Mouse (Mus musculus): Measurements from ENCODE around the gene 2610318N02Rik.
A peak's percentile ranks its signal among the peaks of the same experiment; 100 is the strongest.
"Not testable (repeated sequence)": the region's sequence is repeated elsewhere in the genome, so short reads cannot be mapped to it uniquely, and the experiment has no call there.

2610318N02Rik gene

GRCm38 (mm10) chr16:17124871-17125520 is at the start of gene 2610318N02Rik:
2610318N02Rik (minus strand) TSS chr16:17125167.
- DNase-seq (ENCODE audit: low read depth): no peak

DNA sequence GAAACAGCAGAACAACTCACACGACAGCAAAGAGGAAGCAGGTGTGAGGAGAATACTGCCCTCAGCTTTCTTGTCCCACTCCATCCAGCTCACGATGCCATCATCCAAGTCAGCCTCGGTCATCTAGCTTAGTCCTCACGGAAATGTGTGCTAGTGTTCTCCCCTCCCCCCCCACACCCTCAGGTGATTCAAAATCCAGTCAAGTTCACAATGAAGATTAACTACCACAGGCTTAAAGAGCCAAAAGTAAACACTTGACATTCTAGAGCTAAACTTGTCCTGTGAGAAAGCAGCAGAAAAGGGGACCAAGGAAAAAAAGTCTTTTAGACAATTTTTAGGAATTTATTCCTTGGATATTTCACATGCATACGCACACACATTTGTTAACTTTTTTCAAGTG is 43.1 kb upstream of the 2610318N02Rik start:
- DNase-seq (ENCODE audit: low read depth): no peak

GRCm38 (mm10) chr16:17167179-17167578 is 42.2 kb upstream of the 2610318N02Rik start:
- DNase-seq (ENCODE audit: low read depth): no peak

- DNase-seq (ENCODE audit: low read depth): not testable (repeated sequence)
Observed at GRCm38 (mm10) chr16:17165478-17165877, 40.5 kb upstream of the 2610318N02Rik start.

- DNase-seq (ENCODE audit: low read depth): peak; percentile 22
Observed at GRCm38 (mm10) chr16:17154346-17154745, 29.4 kb upstream of the 2610318N02Rik start.

- DNase-seq (ENCODE audit: low read depth): no peak
Observed at GRCm38 (mm10) chr16:17151874-17152273, 26.9 kb upstream of the 2610318N02Rik start.

- DNase-seq (ENCODE audit: low read depth): no peak
Observed at GRCm38 (mm10) chr16:17150520-17151258, 25.7 kb upstream of the 2610318N02Rik start.

DNA sequence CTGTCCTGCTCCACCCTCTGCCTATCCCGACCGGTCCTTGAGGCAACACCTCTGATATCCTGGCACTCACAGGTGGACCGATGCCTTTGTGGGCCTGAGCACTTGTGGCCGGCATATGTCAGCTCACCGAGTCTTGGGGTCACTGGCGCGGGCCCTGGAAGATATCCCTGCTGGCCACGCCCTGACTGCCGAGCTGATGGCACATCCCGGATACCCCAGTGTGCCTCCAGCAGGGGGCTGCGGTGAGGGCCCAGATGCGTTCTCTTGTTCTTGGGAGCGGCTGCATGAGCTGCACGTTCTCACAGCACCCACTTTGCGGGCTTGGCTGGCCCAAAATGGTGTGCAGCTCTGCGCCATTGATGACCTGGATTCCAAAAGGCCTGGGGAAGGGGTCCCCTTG is 23.1 kb upstream of the 2610318N02Rik start:
- DNase-seq (ENCODE audit: low read depth): no peak

DNA sequence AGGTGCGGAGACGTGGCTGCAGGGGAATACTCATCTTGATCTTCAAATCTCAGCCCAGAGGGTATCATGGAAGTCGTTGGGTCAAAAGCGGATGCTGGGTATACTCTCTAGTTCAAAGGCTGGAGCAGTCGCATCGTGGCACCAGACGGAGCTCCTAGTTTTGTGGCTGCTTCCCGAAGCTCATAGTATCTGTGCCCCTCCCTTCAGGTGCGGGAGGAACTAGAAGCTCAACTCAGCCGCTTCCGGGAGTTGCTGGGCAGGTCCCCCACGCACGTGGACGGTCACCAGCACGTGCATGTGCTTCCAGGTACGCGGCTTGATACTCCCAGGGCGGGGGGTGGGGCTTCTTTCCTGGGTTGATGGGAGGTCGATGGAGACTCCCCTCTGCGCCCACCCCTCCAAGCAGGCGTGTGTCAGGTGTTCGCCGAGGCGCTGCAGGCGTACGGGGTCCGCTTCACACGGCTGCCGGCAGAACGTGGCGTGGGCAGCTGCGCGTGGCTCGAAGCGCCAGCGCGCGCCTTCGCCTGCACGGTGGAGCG is 22.5 kb upstream of the 2610318N02Rik start:
- DNase-seq (ENCODE audit: low read depth): no peak

GRCm38 (mm10) chr16:17146772-17147235 is 21.8 kb upstream of the 2610318N02Rik start, which contains the start of gene Ccdc116:
Ccdc116 (minus strand) TSS chr16:17147229.
- DNase-seq (ENCODE audit: low read depth): peak; percentile 56

GRCm38 (mm10) chr16:17144339-17144738 is 19.4 kb upstream of the 2610318N02Rik start, which contains the start of gene Ydjc:
Ydjc (plus strand) TSS chr16:17144621.
- no peak for DNase-seq (ENCODE audit: low read depth)

- no peak for DNase-seq (ENCODE audit: low read depth)
Observed at GRCm38 (mm10) chr16:17137355-17137754, 12.4 kb upstream of the 2610318N02Rik start.

DNA sequence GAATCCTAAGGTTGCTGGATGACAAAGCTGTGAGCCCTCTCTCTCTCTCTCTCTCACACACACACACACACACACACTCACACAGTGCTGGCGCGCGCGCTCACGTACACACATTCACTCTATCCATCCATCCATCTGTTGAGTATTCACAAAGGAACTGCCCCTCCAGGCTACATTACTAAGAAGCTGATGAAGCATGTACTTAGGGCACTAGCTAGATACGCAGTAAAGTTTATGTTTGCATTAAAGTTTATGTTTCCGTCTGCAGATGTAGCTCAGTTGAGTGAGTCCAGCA is 7.9 kb upstream of the 2610318N02Rik start:
- no peak for DNase-seq (ENCODE audit: low read depth)

DNA sequence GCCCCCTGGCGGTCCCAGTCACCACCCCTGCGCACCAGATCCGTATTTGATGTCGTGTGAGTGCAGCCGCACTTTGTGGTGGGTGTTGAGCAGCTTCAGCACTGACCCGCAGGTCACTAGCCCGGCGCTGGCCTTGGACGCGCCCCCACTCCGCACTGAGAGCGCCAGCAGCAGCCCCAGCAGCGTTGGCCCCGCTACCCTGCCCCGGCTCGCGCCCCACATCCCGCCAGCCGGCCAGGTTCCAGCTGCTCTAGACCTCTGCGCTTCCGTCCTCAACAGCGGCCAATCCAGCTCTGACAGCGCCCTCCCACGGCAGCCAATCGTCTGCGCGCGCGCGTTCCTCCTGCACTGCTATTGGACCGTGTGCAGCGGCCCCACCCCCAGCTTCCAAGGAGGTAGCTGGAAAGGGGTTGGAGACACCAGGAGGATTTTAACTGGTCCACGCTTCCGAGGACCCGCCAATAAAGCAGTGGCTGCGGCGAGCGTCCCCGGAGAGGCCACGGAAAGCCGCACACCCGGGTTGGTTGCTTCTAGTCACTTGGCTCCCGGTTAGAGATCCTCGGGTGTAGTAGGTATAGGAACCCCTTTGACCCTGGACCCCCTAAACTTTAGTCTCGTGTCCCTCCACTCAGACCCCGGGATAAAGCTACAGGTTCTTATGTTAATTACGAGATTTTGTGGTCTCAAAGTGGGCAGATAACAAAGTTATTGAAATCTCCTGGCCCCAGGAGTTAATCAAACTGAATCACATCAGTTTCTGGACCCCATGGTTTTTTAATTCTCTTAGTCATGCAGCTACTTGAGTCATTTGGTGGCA is 7.3 kb upstream of the 2610318N02Rik start, which contains the start of gene Sdf2l1:
TSS of gene Sdf2l1 (minus strand) at position 295 of the 817 bp plus-strand sequence.
- DNase-seq (ENCODE audit: low read depth): peak; percentile 88

GRCm38 (mm10) chr16:17131191-17132088 is 6.5 kb upstream of the 2610318N02Rik start:
- no peak for DNase-seq (ENCODE audit: low read depth)

DNA sequence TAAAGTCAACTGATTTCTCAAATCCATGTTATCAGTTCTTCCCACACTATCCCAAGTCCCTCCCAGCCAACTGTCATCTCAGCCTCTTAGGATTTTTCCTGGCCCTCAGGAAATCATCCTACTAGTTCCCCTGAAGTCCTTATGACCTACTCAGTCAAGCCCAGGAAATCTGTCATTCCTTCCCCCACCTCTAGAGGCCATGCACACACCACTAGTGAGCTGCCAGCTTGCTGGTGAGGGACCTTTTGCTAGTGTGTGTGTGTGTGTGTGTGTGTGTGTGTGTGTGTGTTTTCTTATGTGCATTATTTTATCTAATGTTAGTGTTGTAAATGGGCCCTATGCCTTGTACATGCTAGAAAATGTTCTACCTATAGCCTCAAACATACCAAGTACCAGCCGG is 2.3 kb upstream of the 2610318N02Rik start:
- DNase-seq (ENCODE audit: low read depth): no peak

- DNase-seq (ENCODE audit: low read depth): no peak
Observed at GRCm38 (mm10) chr16:17124119-17124870, 672 bp downstream of the 2610318N02Rik start.

DNA sequence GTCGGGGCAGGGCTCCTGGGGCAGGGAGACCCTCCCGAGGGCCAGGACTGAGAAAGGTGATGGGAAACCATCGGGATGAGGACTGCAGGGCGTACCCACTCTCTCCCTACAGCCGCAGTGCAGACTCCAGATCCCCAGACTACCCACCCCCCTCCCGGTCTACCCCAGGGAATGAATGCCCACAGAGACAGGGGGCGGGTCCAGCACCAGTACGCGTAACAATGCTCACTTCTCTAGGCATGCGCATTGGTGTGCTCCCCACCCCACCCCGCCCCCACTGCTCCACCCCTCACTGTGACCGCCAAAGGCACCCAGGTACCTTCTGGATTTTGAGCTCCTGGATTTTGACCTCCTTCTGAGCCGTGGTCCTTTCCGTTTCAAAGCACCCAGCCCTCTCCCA is 3.4 kb downstream of the 2610318N02Rik start:
- no peak for DNase-seq (ENCODE audit: low read depth)

DNA sequence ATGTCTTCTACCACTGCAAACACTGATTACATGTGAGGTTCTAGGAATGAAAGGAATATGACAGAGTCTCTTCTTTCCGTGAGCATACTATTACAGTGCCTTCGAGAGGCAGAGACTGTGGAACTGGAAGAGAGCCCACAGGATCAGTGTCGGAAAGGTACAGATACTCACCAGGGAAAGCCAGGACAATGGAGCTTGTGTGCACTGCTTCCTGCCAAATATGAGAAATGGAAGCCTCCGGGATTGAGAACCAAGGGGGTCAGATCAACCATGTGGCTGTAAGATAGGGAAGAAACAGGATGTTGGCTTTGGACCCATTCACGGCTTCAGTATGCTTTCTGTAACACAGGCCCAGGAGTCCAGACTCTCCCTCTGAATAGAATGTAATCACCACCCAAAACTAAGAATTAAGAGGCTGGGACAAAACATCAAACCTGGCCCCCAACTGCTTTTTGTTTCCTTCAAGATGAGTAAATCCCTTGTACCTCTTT is 7.6 kb downstream of the 2610318N02Rik start:
- no peak for DNase-seq (ENCODE audit: low read depth)

All from fibroblast of lung, adult 2 months (primary cell).